Mouse (Mus musculus) megakaryocyte, embryonic 14.5 days (primary cell): ENCODE data around the gene Zfp9.

Source experiments
- FLI1 ChIP-seq: IDR thresholded peaks from 2 replicates; pipeline ENCODE4 v1.6.1; 2012; ENCODE audit warnings: low read length, inconsistent platforms, mixed read lengths
- GATA1 ChIP-seq: IDR thresholded peaks from 3 replicates; pipeline ENCODE4 v1.6.1; 2012; ENCODE audit warnings: mixed read lengths, low read length, inconsistent platforms, borderline replicate concordance

GRCm38 (mm10) chr6:118477875-118478785 lies 990 bp downstream of the Zfp9 start:
- no peak for TF ChIP-seq GATA1
- TF ChIP-seq FLI1: no peak
